Mouse (Mus musculus): ENCODE results near the gene Pnpla1.

The Pnpla1 gene

DNA sequence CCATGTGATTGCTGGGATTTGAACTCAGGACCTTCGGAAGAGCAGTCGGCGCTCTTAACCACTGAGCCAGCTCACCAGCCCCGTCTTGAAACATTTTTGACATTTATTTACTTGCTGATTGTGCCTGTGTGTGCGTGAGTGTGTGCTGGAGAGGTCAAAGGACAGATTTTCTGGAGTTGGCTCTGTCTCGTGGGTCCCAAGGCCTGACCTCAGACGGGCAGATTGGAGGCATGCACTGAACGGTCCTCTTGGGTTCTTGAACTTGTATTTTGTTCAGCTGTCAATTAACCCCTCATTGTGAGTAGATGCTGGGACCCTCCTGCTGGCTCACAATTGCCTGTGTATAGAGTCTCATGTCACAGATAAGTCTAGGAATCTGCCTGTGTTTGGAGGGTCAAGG is 28.1 kb downstream of the Pnpla1 start:
- DNase-seq = no peak

- peak in 1 of 2 experiments; percentile 39 for DNase-seq
Measured at GRCm38 (mm10) chr17:28894050-28894767, 36.0 kb downstream of the Pnpla1 start.

GRCm38 (mm10) chr17:28895217-28895875 is 37.1 kb downstream of the Pnpla1 start:
- no peak for DNase-seq

DNA sequence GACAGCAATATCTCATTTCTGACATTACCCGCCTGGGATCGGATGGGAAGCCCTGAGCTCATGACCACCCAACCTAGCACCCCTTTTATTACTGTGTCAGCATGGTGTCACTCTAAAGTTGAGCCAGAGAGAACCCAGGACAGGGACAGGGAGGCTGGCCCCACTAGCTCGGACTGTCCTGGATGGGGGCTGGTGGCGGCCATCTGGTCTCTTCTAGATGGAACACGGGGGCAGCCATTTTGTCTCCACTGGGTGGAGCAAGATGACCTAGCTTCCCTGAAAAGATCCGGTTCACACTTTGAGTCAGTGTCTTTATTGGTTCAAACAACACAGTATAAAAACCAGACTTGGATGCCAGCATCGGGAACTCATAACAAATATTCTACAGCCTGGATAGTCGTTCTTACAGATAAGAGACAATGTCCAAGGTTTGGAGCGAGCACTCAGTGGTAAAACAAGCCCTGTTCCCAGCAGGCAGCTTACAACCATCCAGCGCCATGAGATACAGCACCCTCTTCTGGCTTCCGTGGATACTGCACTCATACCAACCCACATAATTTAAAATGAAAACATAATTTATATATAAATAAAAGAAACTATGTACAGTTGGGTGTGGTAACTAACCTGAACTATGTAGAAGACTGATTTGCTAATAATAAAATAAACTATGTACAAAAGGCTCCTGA is 38.0 kb downstream of the Pnpla1 start:
- no peak for DNase-seq

DNA sequence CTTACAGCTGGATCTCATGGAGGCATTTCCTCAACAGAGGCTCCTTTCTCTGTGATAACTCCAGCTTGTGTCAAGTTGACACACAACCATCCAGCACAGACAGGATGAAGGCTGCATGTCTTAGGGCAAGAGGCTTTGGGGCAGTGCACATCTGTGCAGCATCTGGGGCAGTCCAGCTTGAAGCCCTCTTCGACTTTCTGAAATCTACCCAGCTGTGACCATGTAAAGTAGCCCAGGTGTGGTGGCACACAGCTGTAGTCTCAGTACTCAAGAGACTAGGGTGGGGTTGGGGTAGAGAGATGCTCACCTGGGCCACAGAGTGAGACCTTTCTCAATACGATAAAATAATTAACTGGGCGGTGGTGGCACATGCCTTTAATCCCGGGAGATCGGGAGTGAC is 39.6 kb downstream of the Pnpla1 start:
- DNase-seq = no peak

DNA sequence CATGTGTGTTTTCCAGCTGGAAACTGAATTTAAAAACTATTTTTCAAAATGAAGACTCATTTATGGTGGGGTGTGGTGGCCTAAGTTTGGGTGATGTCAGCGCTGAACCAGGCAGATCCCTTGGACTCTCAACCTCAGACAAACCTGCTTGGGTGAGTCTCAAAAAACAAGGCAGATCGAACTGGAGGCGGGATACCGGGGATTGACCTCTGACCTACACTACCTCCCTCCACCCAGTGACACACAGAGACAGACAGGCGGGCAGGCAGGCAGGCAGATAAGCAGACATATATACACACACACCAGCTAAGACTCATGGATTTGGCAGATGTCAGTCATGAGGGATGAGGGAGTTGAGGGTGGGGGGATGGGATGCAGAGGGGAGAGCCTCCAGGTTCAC is 40.0 kb downstream of the Pnpla1 start:
- no peak for DNase-seq

DNA sequence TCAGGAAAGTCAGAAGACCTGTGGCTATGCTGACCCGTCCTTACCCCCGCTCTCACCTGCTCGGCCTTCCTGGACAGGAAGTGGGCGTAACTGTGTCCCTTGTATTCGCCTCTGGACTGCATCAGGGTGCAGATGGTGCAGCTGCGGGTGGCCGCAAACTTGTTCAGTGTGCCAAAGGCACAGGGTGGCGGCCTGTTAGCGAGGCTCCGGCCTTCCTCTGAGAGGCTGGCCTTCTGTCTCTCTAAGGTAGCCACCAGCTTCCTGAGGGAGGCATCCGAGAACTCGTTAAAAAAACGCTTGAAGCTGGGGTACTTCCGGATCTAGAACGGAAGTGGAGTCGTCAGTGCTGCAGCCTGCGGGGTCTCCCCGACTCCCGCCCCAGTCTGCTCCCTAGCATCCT is 41.2 kb downstream of the Pnpla1 start:
- no peak for DNase-seq

GRCm38 (mm10) chr17:28901559-28901958 is 43.3 kb downstream of the Pnpla1 start:
- no peak for DNase-seq

- DNase-seq = peak; percentile 52 to 62
Measured at GRCm38 (mm10) chr17:28904546-28905376, 46.5 kb downstream of the Pnpla1 start.

DNA sequence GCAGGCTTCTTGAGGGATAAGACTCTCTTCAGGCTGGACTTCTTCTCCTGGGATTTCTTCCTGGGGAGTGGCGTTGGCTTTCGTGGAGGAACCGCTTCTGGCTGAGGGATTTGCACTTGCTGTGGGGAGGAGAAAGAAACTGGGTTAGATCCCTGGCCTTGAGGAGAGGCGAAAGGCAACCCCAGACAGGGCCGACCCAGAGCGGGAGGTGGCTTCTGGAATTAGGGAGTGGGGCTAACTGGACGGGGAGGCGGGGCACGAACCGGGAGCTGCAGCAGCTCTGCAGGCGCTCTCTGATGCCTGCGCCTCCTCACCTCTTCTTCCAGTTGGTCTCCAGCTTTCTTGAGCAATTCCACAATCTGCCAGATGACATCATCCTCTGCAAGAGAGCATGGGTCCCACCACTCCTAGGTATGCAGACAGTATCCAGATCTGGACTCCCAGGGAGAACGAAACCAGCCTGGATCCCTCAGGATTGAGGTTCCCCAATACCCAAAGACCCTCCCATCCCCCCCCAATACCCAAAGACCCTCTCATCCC is 47.2 kb downstream of the Pnpla1 start:
- DNase-seq = no peak

GRCm38 (mm10) chr17:28907959-28908358 is 49.7 kb downstream of the Pnpla1 start:
- DNase-seq = no peak

DNA sequence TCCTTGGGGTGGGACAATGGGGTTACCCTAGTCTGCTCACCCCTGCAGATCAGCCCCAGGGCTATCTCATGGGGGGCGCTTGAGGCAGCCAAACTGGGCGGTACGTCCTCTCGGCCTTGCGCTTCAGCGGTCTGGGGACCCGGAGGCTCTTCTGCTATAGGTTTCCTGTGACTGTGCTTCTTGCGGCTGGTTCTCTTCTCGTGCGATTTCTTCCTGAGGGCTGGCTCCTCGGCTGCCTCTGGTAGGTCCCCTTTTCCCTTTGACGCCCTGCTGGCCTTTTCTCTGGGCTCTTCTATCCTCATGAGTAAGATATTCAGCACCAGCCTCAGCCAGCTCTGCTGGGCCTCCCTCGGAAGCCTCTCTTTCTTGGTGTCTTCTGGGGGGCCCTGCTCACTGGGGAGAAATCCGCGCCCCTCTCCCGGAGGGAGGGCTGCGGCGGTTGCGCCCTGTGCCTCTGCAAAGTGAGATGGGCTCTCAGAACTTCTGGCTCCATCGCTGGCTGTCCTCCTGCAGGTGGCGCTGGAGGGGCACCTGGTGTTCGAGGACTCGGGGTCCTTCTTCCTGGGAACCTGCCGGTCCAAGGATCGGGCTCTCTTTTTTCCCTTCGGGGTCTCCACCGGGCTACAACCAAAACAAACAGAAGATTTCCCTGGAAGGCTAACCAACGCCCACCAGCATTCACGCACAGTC is 51.2 kb downstream of the Pnpla1 start:
- DNase-seq = peak in 1 of 2 experiments; percentile 27

DNA sequence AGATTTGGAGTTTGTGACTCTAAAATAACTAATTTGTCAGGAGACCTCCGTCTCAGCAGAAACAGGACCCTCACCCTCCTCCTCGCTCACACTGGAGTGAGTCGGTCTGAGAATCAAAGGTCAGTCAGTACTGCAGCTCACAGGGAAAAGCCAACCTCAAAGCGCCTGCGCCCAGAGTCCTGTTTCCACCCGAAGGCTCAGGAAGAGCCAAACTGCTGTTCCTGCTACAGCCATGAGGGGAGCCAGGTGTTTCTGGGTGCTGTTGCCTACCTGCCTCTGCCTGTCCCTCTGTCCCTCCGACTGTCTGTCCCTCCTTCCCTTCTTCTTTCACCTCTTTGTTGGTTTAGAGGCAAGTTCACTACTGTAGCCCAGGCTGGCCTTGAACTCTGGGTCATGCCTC is 51.9 kb downstream of the Pnpla1 start:
- no peak for DNase-seq

- peak in 1 of 2 experiments; percentile 13 for DNase-seq
Measured at GRCm38 (mm10) chr17:28913200-28913599, 55.0 kb downstream of the Pnpla1 start.

GRCm38 (mm10) chr17:28913940-28914339 is 55.7 kb downstream of the Pnpla1 start:
- DNase-seq = no peak

DNA sequence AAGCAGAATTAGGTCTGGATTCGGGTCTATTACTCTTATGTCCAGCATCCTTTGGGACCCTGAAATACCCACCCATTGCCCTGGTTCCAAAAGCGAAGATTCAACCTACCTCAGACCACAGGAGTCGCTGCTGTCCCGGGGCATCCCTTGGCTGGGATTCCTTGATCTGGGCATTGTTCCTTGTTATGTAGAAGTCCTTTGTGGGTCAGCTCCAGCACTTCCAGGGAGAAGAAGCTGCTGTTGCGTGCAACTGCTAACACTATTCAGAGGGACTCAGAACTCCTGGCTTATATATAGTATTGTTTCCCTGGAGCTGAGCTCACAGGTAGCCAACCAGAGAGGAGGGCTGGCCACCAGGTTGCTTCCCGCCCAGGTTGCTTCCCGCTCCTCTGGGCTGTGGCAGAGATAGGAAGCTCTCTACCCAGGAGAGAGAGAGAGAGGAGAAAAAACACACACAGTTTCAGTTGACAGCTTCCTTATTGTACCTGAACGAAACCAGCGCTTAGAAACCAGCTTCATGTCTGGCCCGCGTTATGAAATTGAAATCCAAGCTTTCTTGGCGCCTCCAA is 56.9 kb downstream of the Pnpla1 start, which contains the start of gene 4930539E08Rik:
Gene 4930539E08Rik (minus strand): TSS at position 265 of the 569 bp plus-strand sequence.
- no peak for DNase-seq

DNA sequence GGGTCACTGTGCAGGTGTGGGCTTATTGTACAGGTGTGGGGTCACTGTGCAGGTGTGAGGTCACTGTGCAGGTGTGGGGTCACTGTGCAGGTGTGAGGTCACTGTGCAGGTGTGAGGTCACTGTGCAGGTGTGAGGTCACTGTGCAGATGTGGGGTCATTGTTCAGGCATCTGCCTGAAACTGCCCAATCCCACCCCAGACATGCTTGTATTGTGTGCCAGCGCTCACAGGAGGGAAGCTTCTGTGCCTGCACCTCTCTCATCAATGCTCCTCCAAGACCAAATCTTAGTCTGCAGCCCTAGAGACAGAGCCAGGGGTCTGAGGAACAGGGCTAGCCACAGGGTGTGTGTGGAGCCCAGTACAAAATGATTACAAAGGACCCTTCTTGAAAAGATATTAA is 58.3 kb downstream of the Pnpla1 start:
- no peak for DNase-seq

- no peak for DNase-seq
Measured at GRCm38 (mm10) chr17:28921086-28921485, 62.9 kb downstream of the Pnpla1 start.

- no peak for DNase-seq
Measured at GRCm38 (mm10) chr17:28922096-28922495, 63.9 kb downstream of the Pnpla1 start.

DNA sequence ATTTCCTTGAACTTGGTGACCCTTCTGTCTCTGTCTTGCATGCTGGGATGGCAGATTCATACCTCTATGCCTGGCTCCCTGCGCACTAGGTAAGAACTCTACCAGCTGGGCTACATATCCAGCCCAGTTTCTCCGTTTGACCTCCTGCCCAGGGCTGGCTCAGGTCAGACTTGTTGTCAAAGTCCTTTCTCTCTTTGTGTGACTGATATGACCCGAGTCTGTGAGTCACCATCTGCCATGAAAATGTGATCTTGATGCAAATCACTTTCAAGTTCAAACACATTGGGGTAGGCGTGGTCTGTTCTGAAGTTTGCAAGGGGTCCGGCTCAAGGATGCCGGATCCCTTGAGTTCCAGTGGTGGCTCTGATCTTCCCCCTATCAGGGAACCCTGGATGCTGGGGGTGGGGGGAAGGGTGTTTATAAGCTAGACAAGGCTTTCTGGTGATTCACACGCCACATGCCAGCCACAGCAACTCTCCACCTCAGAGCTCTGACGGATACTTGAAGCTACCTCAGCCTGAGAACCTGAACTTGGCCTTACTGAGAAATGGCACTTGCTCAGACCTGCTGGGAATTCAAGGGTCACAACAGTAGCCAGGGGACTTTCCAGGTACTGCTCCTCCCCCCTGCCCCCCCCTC is 66.9 kb downstream of the Pnpla1 start:
- DNase-seq = no peak

DNA sequence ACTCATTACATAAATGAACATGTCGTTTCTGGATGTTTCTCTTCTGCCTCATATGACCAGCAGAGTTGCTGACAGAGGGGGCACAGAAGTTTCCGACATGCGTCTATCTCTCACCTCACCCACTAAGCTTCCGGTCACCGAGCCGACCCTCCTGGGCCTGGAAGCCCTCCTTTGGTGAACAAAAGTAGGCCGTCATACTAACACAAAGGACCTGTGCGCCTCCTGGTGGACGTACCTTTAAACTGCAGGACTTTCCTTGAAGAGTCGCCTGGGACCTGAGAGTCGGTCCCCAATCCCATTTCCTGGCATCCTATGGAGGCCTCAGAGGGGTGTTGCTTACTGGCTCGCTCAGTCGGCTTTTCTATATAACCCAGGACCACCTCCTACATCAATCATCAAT is 68.2 kb downstream of the Pnpla1 start:
- DNase-seq = peak; percentile 74 to 83
